Mouse (Mus musculus) embryonic facial prominence, embryonic 14.5 days (tissue): ENCODE results near the gene Cpox. TPM values are rescaled to one million over a fixed set of nuclear protein-coding genes. Genes with fewer than 3 reads are reported as not detected.

Experiments used
- ATAC-seq: fragments of 200-750 bp; cut with Nextera tagmentation; 2 replicates; pipeline ENCODE4 v1.8.0; 2017; ENCODE audit warnings: low read depth, moderate number of reproducible peaks, moderate TSS enrichment
- DNase-seq: peaks from one replicate; pipeline ENCODE4 v3.0.0-alpha.2; 2015; ENCODE audit warnings: low spot score
- H3K27ac ChIP-seq: fragments of 300-500 bp; sonication (generic); replicated peaks from 2 replicates; pipeline ENCODE4 v1.5.1; 2014; ENCODE audit warnings: low read depth, mild to moderate bottlenecking, low read length, moderate library complexity
- H3K27me3 ChIP-seq: fragments of 300-500 bp; sonication (generic); replicated peaks from 2 replicates; pipeline ENCODE4 v1.6.1; 2014; ENCODE audit warnings: low read length; ENCODE audit not compliant: control insufficient read depth, insufficient read depth
- H3K36me3 ChIP-seq: fragments of 300-500 bp; sonication (generic); 2 replicates; pipeline ENCODE4 v1.6.1; 2014; ENCODE audit warnings: low read length, mixed read lengths; ENCODE audit not compliant: control insufficient read depth, insufficient read depth
- H3K4me1 ChIP-seq: fragments of 300-500 bp; sonication (generic); 2 replicates; pipeline ENCODE4 v1.6.1; 2014; ENCODE audit warnings: antibody characterized with exemption, low read length; ENCODE audit not compliant: control insufficient read depth, insufficient read depth
- H3K4me2 ChIP-seq: fragments of 300-500 bp; sonication (generic); 2 replicates; pipeline ENCODE4 v1.6.1; 2014; ENCODE audit warnings: low read depth, mild to moderate bottlenecking, low read length, moderate library complexity, mixed read lengths
- H3K4me3 ChIP-seq: fragments of 300-500 bp; sonication (generic); 2 replicates; pipeline ENCODE4 v1.5.1; 2014; ENCODE audit warnings: low read depth, mild to moderate bottlenecking, low read length
- H3K9ac ChIP-seq: fragments of 300-500 bp; sonication (generic); 2 replicates; pipeline ENCODE4 v1.6.1; 2014; ENCODE audit warnings: low read depth, mild to moderate bottlenecking, low read length, moderate library complexity, mixed read lengths
- H3K9me3 ChIP-seq: fragments of 300-500 bp; sonication (generic); 2 replicates; pipeline ENCODE4 v1.6.1; 2016; ENCODE audit warnings: low read length; ENCODE audit not compliant: control insufficient read depth
- WGBS: fragments of 180-500 bp; shearing (Covaris S2); extraction: QIAGEN DNeasy Blood & Tissue Kit; methylation state at CpG from one replicate; pipeline ENCODE4 v1.1.7; 2014; 5-methylcytosine and 5-hydroxymethylcytosine counted together
- polyA plus RNA-seq: library from polyadenylated mRNA; unstranded; fragments of >200 nt; fragmentation: Nextera tagmentation; extraction: Ambion mirVana; gene quantifications from 2 replicates; pipeline ENCODE4 v1.2.1, GENCODE M21; 2014

The Cpox gene
- polyA plus RNA-seq, result 17.2 and 18.0 TPM in 2 replicates

GRCm38 (mm10) chr16:58669917-58670630 is at the start of gene Cpox:
Cpox (plus strand) TSS chr16:58670292.
- H3K9ac ChIP-seq, result peak within 1 kb of the TSS; percentile 88
- H3K4me1 ChIP-seq, result peaks cover 4% of the 10 kb centered on the region; the same call in 1 of the 2 replicates
- H3K27ac ChIP-seq, result peak within 1 kb of the TSS; percentile 83
- peak within 1 kb of the TSS; percentile 95 for H3K4me3 ChIP-seq
- no peaks in the 10 kb centered on the region for H3K27me3 ChIP-seq
- H3K36me3 ChIP-seq, result peaks cover 19% of the 10 kb centered on the region
- H3K4me2 ChIP-seq, result peak within 1 kb of the TSS; percentile 81
- DNase-seq, result peak; percentile 94
- peak; percentile 99 for ATAC-seq
- WGBS, result under 1% methylated on average over 29 of the region's 51 CpGs
- H3K9me3 ChIP-seq, result no peaks in the 10 kb centered on the region

- Histone ChIP-seq H3K4me1 (no peaks in the 10 kb centered on the region), H3K27me3 (no peaks in the 10 kb centered on the region), H3K4me2 (no peak overlapping the region), H3K36me3 (no peaks in the 10 kb centered on the region), H3K9ac (no peak overlapping the region), H3K27ac (no peak overlapping the region), H3K9me3 (no peaks in the 10 kb centered on the region), H3K4me3 (no peak overlapping the region)
- WGBS, result 84% methylated on average over 3 of the region's 3 CpGs
- ATAC-seq, result no peak
- no peak for DNase-seq
These were observed 47.7 kb upstream of the Cpox start for GRCm38 (mm10) chr16:58622377-58622776.

GRCm38 (mm10) chr16:58623114-58623513 is 47.0 kb upstream of the Cpox start:
- no peak overlapping the region for H3K9ac ChIP-seq
- H3K4me2 ChIP-seq, result no peak overlapping the region
- H3K27me3 ChIP-seq, result no peaks in the 10 kb centered on the region
- no peaks in the 10 kb centered on the region for H3K36me3 ChIP-seq
- H3K27ac ChIP-seq, result no peak overlapping the region
- no peaks in the 10 kb centered on the region for H3K4me1 ChIP-seq
- H3K4me3 ChIP-seq, result no peak overlapping the region
- WGBS, result 67% methylated on average over 4 of the region's 4 CpGs
- no peak for ATAC-seq
- no peaks in the 10 kb centered on the region for H3K9me3 ChIP-seq
- DNase-seq, result no peak

- H3K36me3 ChIP-seq, result no peaks in the 10 kb centered on the region
- H3K9ac ChIP-seq, result no peak overlapping the region
- WGBS, result 85% methylated on average over 6 of the region's 6 CpGs
- H3K27ac ChIP-seq, result no peak overlapping the region
- no peaks in the 10 kb centered on the region for H3K27me3 ChIP-seq
- DNase-seq (peak; percentile 30), ATAC-seq (no peak)
- H3K9me3 ChIP-seq, result no peaks in the 10 kb centered on the region
- H3K4me3 ChIP-seq, result no peak overlapping the region
- H3K4me2 ChIP-seq, result no peak overlapping the region
- H3K4me1 ChIP-seq, result no peaks in the 10 kb centered on the region
These were observed 46.1 kb upstream of the Cpox start for GRCm38 (mm10) chr16:58623944-58624343.

- H3K4me2 ChIP-seq, result no peak overlapping the region
- DNase-seq (no peak), ATAC-seq (no peak)
- no peak overlapping the region for H3K9ac ChIP-seq
- H3K27me3 ChIP-seq, result no peaks in the 10 kb centered on the region
- H3K36me3 ChIP-seq, result no peaks in the 10 kb centered on the region
- no peak overlapping the region for H3K27ac ChIP-seq
- WGBS, result 87% methylated on average over 4 of the region's 4 CpGs
- no peak overlapping the region for H3K4me3 ChIP-seq
- H3K9me3 ChIP-seq, result no peaks in the 10 kb centered on the region
- H3K4me1 ChIP-seq, result no peaks in the 10 kb centered on the region
These were observed 42.3 kb upstream of the Cpox start for GRCm38 (mm10) chr16:58627597-58628335.

GRCm38 (mm10) chr16:58628336-58628680 is 41.8 kb upstream of the Cpox start:
- H3K9ac ChIP-seq, result no peak overlapping the region
- DNase-seq (no peak), ATAC-seq (no peak)
- no peak overlapping the region for H3K4me3 ChIP-seq
- no peak overlapping the region for H3K4me2 ChIP-seq
- H3K36me3 ChIP-seq, result no peaks in the 10 kb centered on the region
- H3K27ac ChIP-seq, result no peak overlapping the region
- H3K9me3 ChIP-seq, result no peaks in the 10 kb centered on the region
- 91% methylated on average over 2 of the region's 2 CpGs for WGBS
- no peaks in the 10 kb centered on the region for H3K4me1 ChIP-seq
- H3K27me3 ChIP-seq, result no peaks in the 10 kb centered on the region

- WGBS, result 93% methylated on average over 5 of the region's 5 CpGs
- Histone ChIP-seq H3K4me3 (no peak overlapping the region), H3K27ac (no peak overlapping the region), H3K36me3 (no peaks in the 10 kb centered on the region), H3K4me1 (no peaks in the 10 kb centered on the region), H3K9ac (no peak overlapping the region), H3K9me3 (no peaks in the 10 kb centered on the region), H3K27me3 (no peaks in the 10 kb centered on the region), H3K4me2 (no peak overlapping the region)
- DNase-seq (no peak), ATAC-seq (no peak)
These were observed 41.1 kb upstream of the Cpox start for GRCm38 (mm10) chr16:58628968-58629367.

- no peaks in the 10 kb centered on the region for H3K4me1 ChIP-seq
- WGBS, result 67% methylated on average over 2 of the region's 2 CpGs
- H3K9me3 ChIP-seq, result no peaks in the 10 kb centered on the region
- no peak overlapping the region for H3K27ac ChIP-seq
- H3K36me3 ChIP-seq, result no peaks in the 10 kb centered on the region
- H3K27me3 ChIP-seq, result no peaks in the 10 kb centered on the region
- no peak for ATAC-seq
- H3K4me2 ChIP-seq, result no peak overlapping the region
- DNase-seq, result no peak
- H3K4me3 ChIP-seq, result no peak overlapping the region
- H3K9ac ChIP-seq, result no peak overlapping the region
These were observed 40.4 kb upstream of the Cpox start for GRCm38 (mm10) chr16:58629736-58630135.
